Mouse (Mus musculus): Measurements from ENCODE around the gene Lrrc27. TPM values are rescaled to one million over a fixed set of nuclear protein-coding genes. Genes with fewer than 3 reads are reported as not detected.

Gene Lrrc27
- total and polyA plus RNA-seq, 3 experiments = 0.54 to 1.3 TPM; not detected in 1

DNA sequence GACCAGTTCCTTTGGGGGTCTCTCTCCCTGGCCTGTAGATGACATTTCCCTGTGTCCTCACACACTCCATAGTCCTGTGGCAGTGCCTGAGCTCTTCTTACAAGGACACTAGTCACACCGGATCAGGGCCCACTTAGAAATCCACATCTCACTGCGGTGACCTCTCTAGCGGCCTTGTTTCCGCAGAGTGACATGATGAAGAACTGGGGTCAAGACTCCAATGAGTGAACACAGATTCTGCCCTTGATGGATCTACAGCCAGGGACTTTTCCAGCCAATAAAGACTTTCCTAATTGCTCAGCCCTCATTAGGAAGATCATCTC lies 4.1 kb upstream of the Lrrc27 start:
- no peaks in the 10 kb centered on the region; the same call in 1 of the 2 replicates for H3K79me2 ChIP-seq (ENCODE audit: control insufficient read depth, insufficient read depth, low read length, poor library complexity)
- no peak overlapping the region for H3K4me3 ChIP-seq (ENCODE audit: control insufficient read depth in 1 of 2, insufficient read depth in 1 of 2, low read depth in 2 of 2, low read length in 2 of 2)
- H3K4me1 ChIP-seq (ENCODE audit: control insufficient read depth in 1 of 2, insufficient read depth in 2 of 2, low read length in 2 of 2) = peaks cover 0 to 9% of the 10 kb centered on the region in 2 experiments; a peak in 2 of 4 replicates
- no peak for TF ChIP-seq NELFE (IDR thresholded peaks at IDR 0.05; ENCODE audit: low read depth, low read length)
- TF ChIP-seq POLR2A (IDR thresholded peaks at IDR 0.05; ENCODE audit: control insufficient read depth in 1 of 2, insufficient read depth in 1 of 2, low read depth in 1 of 2, low read length in 2 of 2, poor library complexity in 1 of 2) = no peak
- no peak for TF ChIP-seq JUND (IDR thresholded peaks at IDR 0.05; ENCODE audit: low read depth, low read length)
- no peak for TF ChIP-seq CHD1 (IDR thresholded peaks at IDR 0.05; ENCODE audit: low read depth, low read length)
- TF ChIP-seq ELF1 (IDR thresholded peaks at IDR 0.05; ENCODE audit: low read depth, low read length) = no peak
- no peak for TF ChIP-seq POLR2AphosphoS2 (IDR thresholded peaks at IDR 0.05; ENCODE audit: low read length)
- TF ChIP-seq MAFK (IDR thresholded peaks at IDR 0.05; ENCODE audit: borderline replicate concordance, low read depth, low read length) = no peak
- TF ChIP-seq TCF12 (IDR thresholded peaks at IDR 0.05; ENCODE audit: low read depth, low read length) = no peak
- no peak for TF ChIP-seq RAD21 (IDR thresholded peaks at IDR 0.05; ENCODE audit: low read depth, low read length)
- TF ChIP-seq ZNF384 (IDR thresholded peaks at IDR 0.05; ENCODE audit: low read depth, low read length) = no peak
- TF ChIP-seq TBP (IDR thresholded peaks at IDR 0.05; ENCODE audit: low read depth, low read length) = no peak
- no peak for TF ChIP-seq CHD2 (IDR thresholded peaks at IDR 0.05; ENCODE audit: low read length)
- no peak for TF ChIP-seq ZC3H11A (IDR thresholded peaks at IDR 0.05; ENCODE audit: low read depth, low read length)
- no peak for TF ChIP-seq GABPA (IDR thresholded peaks at IDR 0.05; ENCODE audit: low read depth, low read length)
- TF ChIP-seq BHLHE40 (IDR thresholded peaks at IDR 0.05; ENCODE audit: borderline replicate concordance, low read depth, low read length) = no peak
- no peak for TF ChIP-seq MAZ (IDR thresholded peaks at IDR 0.05; ENCODE audit: low read depth, low read length)
- TF ChIP-seq MYB (IDR thresholded peaks at IDR 0.05; ENCODE audit: low read depth, low read length) = no peak
- TF ChIP-seq ZMIZ1 (IDR thresholded peaks at IDR 0.05; ENCODE audit: low read depth, low read length) = no peak
- H3K27me3 ChIP-seq (ENCODE audit: control insufficient read depth in 1 of 2, insufficient read depth in 2 of 2, low read length in 2 of 2) = peaks cover 4 to 10% of the 10 kb centered on the region in 2 experiments; a peak in 3 of 4 replicates
- no peak overlapping the region for H3K27ac ChIP-seq (ENCODE audit: control insufficient read depth, low read depth, low read length)
- H3K9me3 ChIP-seq (replicated peaks; ENCODE audit: insufficient read depth, low read length) = no peaks in the 10 kb centered on the region
- peaks cover 0 to 5% of the 10 kb centered on the region in 2 experiments; a peak in 2 of 4 replicates for H3K36me3 ChIP-seq (ENCODE audit: control insufficient read depth in 1 of 2, insufficient read depth in 2 of 2, low read length in 2 of 2)
- H3K9ac ChIP-seq (ENCODE audit: control insufficient read depth, low read depth, low read length, poor library complexity, severe bottlenecking) = no peak overlapping the region
- no peak for DNase-seq (ENCODE audit: low read depth, low spot score)

DNA sequence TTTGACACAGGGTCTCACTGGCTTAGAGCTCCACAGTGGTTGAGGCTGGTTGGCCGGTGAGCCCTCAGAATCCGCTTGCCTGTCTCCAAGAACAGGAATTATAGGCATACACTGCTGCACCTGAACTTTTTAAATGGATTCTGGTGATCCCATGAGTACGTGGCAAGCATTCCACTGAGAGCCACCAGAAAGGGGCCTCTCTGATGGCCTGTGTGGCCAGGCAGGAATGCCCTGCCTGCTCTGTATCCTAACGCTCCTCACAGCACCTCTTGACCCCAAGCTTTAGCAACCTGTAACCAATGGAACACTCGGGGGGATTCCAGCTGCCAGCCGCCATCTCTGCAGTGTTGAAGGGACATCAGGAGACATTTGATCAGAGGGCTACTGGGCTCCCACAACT lies 1.0 kb upstream of the Lrrc27 start:
- H3K9ac ChIP-seq (ENCODE audit: control insufficient read depth, low read depth, low read length, poor library complexity, severe bottlenecking) = no peak overlapping the region
- H3K79me2 ChIP-seq (ENCODE audit: control insufficient read depth, insufficient read depth, low read length, poor library complexity) = no peaks in the 10 kb centered on the region; the same call in 1 of the 2 replicates
- no peak for DNase-seq (ENCODE audit: low read depth, low spot score)
- peaks cover 0 to 5% of the 10 kb centered on the region in 2 experiments; a peak in 2 of 4 replicates for H3K36me3 ChIP-seq (ENCODE audit: control insufficient read depth in 1 of 2, insufficient read depth in 2 of 2, low read length in 2 of 2)
- no peaks in the 10 kb centered on the region for H3K9me3 ChIP-seq (replicated peaks; ENCODE audit: insufficient read depth, low read length)
- H3K4me3 ChIP-seq (ENCODE audit: control insufficient read depth in 1 of 2, insufficient read depth in 1 of 2, low read depth in 2 of 2, low read length in 2 of 2) = no peak overlapping the region
- TF ChIP-seq NRF1 (IDR thresholded peaks at IDR 0.05; ENCODE audit: insufficient read depth, low read depth, low read length, poor library complexity, severe bottlenecking) = no peak
- TF ChIP-seq CTCF (IDR thresholded peaks at IDR 0.05 in 2 of 3, conservative IDR thresholded peaks at IDR 0.05 in 1 of 3; ENCODE audit: control insufficient read depth in 1 of 3, insufficient read depth in 1 of 3, low read depth in 2 of 3, low read length in 3 of 3, poor library complexity in 1 of 3, severe bottlenecking in 1 of 3) = no peak
- TF ChIP-seq POLR2A (IDR thresholded peaks at IDR 0.05; ENCODE audit: control insufficient read depth in 1 of 2, insufficient read depth in 1 of 2, low read depth in 1 of 2, low read length in 2 of 2, poor library complexity in 1 of 2) = no peak
- no peak for TF ChIP-seq POLR2AphosphoS2 (IDR thresholded peaks at IDR 0.05; ENCODE audit: low read length)
- TF ChIP-seq BHLHE40 (IDR thresholded peaks at IDR 0.05; ENCODE audit: borderline replicate concordance, low read depth, low read length) = no peak
- TF ChIP-seq USF2 (IDR thresholded peaks at IDR 0.05; ENCODE audit: borderline replicate concordance in 1 of 2, insufficient read depth in 1 of 2, low read depth in 1 of 2, low read length in 2 of 2) = no peak
- no peak for TF ChIP-seq GATA1 (IDR thresholded peaks at IDR 0.05; ENCODE audit: low read depth, low read length)
- TF ChIP-seq KAT2A (conservative IDR thresholded peaks at IDR 0.05; ENCODE audit: low read depth, low read length) = no peak
- no peak for TF ChIP-seq JUND (IDR thresholded peaks at IDR 0.05; ENCODE audit: low read depth, low read length)
- TF ChIP-seq SIN3A (IDR thresholded peaks at IDR 0.05; ENCODE audit: low read length) = no peak
- TF ChIP-seq MYB (IDR thresholded peaks at IDR 0.05; ENCODE audit: low read depth, low read length) = no peak
- H3K4me1 ChIP-seq (ENCODE audit: control insufficient read depth in 1 of 2, insufficient read depth in 2 of 2, low read length in 2 of 2) = peaks cover 0 to 9% of the 10 kb centered on the region in 2 experiments; a peak in 2 of 4 replicates
- H3K27me3 ChIP-seq (ENCODE audit: control insufficient read depth in 1 of 2, insufficient read depth in 2 of 2, low read length in 2 of 2) = peaks cover 0 to 3% of the 10 kb centered on the region in 2 experiments; a peak in 1 of 4 replicates
- no peak overlapping the region for H3K27ac ChIP-seq (ENCODE audit: control insufficient read depth, low read depth, low read length)

Measured in MEL (cell line).